Mouse (Mus musculus): ENCODE data around the gene Sfrp5.

Gene Sfrp5

DNA sequence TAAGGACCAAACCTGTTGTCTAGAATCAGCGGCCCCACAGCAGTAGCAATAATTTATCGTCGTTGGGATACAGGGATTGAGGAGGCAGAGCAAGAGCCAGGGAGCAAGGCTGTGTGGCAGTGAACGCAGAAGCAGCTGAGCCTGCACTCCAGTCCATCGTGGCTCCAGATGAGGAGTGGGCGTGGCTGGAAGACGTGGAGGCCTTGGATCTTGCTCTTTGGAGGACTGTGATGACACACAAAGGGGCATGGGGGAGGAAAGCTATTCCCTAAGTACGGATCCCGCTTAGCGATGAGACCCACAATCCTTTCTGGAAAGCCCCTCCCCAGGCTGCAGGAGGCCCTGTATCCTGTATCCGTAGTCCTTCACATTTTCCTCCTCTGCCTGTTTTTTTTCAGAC, 4.0 kb downstream of the Sfrp5 start:
- peak in 1 of 2 experiments; percentile 64 for DNase-seq (ENCODE audit: inconsistent age in 2 of 2, low spot score in 1 of 2)

DNA sequence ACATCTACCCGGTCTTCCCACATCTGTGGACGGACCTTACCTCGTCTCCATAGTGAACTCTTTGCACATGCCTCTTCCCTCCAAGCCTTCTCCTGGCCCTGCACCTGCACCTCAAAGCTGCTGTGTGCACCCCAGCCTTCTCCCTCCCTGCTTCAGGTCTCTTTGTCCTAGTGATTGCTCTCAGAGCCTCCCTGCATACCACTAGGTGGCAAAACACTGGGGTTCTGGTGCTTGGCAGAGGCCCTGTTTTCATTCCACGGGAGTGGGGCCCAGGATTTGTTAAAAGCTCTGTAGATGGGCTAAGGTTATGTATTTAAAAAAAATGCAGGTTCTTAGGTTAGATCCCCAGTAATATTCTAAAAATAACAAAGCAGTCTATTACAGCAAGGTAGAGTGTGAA, 5.0 kb downstream of the Sfrp5 start:
- DNase-seq (ENCODE audit: inconsistent age in 2 of 2, low spot score in 1 of 2) = no peak

DNA sequence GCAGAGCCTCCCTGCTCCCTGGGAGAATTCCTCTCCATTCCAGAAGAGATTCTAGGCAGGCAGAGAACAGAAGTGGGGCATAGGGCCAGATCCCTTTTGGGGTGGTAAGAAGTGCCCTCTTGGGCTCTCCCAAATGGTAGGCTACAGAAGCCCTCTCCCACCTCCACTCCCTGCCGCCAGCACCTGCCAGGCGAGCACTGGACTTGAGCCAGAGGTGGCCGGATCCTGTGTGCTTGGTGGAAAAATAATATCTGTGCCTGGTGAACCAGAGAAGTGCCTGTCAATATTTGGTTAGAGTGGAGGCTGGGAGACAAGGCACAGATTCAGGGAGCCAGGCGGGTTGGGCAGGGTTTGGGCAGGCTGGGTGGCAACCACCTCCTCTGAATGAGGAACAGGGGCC, 5.7 kb downstream of the Sfrp5 start:
- no peak for DNase-seq (ENCODE audit: inconsistent age in 2 of 2, low spot score in 1 of 2)

DNA sequence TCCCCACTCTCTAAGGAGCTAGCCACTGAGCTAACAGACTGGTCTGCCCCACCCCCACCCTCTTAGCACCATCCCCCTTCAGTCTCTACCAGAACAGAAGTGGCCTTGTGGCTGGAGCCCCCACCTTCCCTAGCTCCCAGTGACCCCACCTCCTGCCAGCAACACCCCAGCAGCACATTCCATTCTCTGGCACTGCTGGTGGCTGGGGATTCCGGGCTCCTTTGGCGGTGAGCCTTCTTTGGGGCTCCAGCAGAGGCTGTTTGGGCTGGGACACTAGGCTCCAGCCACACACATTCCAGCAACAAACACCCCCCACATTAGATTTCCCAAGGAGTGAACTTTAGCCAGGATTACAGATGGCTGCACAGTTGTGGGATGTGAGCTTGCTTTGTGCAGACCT, 8.7 kb downstream of the Sfrp5 start:
- no peak for DNase-seq (ENCODE audit: inconsistent age in 2 of 2, low spot score in 1 of 2)

DNA sequence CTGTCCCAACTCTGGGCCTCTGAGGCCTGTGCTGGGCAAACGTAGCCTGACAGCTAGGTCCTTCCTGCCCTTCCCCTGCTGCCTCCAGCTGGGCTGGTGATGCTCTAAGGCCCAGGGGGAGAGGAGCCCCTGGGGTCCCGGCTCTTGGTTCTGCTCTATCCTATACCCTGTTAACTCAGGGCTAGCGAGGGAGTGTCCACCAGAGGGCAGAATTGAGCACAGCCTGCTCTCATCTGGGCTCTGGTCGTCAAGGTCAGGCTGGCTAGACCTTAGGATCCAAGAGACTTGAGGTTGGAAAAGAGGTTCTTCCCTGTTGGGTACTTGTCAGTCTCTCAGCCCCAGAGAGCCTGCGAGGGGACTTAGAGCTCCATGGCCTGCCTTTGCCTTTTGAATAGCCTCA, 11.6 kb downstream of the Sfrp5 start:
- peak; percentile 43 to 85 for DNase-seq (ENCODE audit: inconsistent age in 2 of 2, low spot score in 1 of 2)

DNA sequence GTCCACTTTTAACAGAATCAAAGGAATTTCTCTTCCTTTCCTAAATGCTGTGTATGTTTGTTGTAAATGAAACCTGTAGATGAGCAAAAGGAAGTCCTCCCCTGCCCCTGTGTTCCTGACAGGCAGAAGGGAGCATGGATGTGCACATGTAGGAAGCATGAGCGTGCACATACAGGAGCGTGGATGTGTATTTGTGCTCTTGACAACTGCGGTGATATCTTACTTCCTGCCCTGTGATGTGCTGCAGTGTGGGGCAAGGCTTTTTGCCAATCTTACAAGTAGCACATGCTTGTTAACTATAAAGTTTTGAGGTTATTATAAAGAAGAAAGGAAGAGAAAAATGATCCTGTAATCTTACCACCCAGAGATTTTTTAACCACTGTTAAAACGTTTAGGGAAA, 12.3 kb downstream of the Sfrp5 start:
- DNase-seq (ENCODE audit: inconsistent age in 2 of 2, low spot score in 1 of 2) = no peak

DNA sequence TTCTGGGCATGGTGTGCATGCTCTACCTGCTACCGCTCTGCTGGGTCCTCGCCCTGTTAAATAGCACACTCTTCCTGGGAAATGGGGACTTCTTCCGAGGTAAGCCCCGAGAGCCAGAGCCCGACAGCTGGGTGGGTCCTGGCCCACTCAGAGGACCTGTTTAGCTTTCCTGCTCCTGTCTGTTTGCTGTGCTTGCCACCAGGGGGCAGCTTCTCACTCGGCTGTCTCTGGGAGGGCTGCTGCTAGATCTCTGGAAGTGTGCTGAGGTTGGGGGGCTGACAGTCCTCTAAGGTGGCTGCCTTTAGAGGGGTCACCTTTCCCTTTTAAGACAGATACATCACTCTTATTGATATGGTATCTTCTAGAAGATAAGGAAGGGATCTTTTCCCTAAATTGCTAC, 19.4 kb downstream of the Sfrp5 start:
- no peak for DNase-seq (ENCODE audit: inconsistent age in 2 of 2, low spot score in 1 of 2)

DNA sequence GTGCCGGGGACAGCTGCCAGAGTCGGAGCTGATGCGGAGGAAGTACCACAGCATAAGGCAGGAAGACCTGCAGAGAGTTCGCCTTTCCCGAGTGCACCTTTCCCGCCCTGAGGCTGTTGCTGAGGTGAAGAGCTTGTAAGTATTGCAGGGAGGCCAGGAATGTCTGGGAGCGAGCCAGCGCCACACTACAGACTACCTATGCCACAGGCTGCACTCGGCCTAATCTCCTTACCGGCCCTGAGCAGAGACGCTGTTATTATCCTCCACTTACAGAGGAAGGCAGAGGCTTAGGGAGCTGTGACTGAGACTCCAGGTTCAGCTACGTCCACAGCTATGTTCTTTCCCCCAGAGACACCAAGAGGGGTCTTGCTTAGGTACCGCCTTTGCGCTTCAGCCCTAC, 22.7 kb downstream of the Sfrp5 start:
- no peak for DNase-seq (ENCODE audit: inconsistent age in 2 of 2, low spot score in 1 of 2)

DNA sequence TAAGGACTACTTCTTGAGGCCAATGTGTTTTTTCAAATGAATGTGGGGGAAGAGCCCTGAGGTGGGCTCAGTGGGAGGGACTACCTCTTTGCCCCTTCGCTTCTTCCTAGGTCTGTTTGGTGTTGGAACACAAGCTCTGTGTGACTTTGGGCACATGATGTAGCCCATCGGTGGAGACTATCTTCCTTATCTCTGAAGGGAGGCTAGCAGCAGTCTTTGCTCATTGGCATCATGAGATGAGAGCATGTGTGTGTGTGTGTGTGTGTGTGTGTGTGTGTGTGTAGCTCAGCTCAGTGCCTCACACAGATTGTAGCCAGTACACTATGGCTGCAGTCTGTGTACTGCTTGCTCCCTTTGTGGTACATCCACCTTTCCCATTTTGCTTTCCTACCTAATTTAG, 24.6 kb downstream of the Sfrp5 start:
- no peak for DNase-seq (ENCODE audit: inconsistent age in 2 of 2, low spot score in 1 of 2)

DNA sequence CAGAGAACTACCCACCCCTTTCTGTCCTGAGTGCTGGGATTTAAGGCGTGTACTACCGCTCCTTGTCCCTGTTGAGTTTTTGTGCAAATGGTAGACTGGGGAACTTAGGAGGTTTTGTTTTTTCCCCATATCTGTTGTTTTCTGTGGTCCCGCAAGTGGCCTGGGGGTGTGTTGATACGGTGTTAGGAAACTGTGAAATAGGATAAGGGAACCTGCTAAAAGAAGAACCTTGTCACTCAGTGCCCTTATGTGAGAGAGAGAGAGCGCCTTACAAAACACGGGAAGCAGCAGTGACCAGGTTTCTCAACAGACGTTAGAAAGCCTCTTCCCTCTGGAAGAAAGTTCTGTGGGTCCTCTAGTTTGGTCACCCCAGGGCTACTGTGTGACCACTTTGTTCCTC, 25.2 kb downstream of the Sfrp5 start:
- DNase-seq (ENCODE audit: inconsistent age in 2 of 2, low spot score in 1 of 2) = no peak

DNA sequence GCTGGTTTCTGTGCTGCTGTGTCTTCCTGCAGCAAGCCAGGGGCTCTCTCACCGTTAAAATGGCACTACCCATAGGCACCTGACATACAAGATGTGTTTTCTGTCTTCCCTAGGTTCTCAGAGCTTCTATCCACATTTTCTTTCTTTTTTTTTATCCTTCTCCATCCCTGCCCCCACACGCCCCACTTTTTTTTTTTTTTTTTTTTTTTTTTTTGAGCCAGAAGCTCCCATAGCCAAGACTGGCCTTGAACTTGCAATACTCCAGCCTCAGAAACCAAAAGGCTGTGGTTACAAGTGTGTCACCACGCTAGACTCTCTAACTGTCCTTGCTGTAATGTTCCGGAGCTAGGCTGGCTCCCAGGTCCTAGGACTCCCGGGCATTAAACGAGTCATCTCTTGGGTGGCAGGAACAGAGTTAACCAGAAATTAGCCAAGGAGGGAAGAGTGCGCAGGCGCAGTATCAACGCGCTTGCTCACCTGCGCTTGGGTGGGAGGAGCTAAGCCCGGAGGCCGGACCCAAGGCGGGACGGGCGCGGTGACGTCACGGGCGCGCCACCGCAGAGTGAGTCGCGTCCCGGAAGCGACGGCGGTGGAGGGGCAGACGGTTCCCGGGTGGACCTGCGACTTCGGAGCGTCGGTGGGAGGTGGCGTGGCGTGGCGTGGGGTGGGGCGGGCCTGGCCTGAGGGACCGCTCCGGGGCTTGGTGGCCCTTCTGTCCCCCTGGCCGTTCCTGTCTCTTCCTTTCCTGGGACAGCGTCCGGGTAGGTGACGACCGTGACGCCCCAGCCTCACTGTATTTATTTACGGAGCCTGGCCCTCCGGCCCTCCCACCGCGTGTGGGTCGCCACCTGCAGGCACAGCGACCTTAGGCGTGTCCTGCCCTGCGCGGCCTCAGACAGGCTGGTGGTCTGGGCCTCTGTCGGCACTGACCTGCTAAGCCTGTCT, 31.8 kb downstream of the Sfrp5 start:
- peak; percentile 96 to 97 for DNase-seq (ENCODE audit: inconsistent age in 2 of 2, low spot score in 1 of 2)

DNA sequence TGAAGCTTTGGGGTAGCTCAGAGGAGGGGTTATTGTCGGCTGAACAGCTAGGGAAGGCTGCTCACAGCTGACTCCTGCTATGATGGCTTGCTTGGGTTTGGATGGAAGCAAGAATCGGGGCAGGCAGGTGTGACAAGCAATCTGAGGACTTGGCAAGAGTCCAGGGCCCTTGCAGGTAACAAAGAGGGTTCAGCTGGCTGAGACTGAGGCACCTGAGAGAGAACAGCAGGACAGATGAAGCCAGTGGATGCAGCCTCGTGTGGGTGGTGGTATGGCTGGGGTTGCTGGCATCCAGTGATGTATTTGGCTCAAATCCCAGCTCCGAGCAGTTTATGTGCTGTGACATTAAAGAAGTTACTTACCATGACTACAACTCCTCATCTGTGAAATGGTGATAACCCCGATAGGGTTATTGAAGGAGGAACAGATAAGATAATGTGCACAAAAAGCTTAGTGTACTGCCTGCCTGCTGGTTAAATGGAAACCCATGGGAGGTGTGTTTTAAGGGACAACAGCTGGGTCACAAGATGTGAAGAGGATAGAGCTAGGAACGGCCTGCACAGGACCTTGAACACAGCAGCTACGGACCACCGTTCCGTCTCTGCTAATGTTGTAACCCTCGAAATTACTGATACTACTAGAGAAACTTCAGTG, 32.6 kb downstream of the Sfrp5 start:
- DNase-seq (ENCODE audit: inconsistent age in 2 of 2, low spot score in 1 of 2) = peak; percentile 48 to 69

DNA sequence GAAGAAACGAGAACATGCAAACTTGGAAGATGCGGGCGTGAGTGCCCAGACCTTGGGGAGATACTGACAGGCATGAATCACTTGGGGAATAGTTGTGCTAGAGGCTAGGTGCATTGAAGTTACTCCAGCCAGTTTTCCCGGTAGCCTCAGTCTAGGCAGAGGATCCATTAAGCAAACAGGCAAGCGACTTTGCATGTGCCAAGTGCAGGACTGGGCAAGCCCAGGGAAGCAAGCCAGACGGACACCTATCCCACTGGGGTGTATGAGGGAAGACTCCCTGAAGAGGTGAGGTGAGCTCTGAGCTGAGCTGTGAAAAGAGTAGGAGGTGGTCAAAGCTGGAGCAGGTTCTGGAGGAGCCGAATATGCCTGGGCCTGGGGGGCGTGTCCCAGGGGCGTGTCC, 34.6 kb downstream of the Sfrp5 start:
- DNase-seq (ENCODE audit: inconsistent age in 2 of 2, low spot score in 1 of 2) = peak; percentile 34 to 62

DNA sequence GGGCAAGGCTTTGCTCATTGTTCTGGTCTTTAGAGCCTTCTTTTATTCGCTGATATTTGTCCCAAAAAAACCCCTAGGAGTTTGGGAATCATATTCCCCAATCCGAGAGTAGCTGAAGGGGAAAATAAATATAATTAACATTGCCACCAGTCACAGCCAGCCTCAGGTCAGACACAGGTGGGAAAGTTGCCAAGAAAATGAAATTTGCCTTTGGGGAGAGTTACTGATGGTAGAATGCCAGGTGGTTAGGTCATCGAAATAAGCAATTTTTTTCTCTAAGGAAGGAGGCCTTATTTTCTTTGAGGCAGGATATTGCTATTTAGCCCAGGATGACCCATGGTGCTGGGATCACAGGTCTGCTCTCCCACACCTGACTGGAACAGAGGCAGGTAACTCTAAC, 35.3 kb downstream of the Sfrp5 start:
- peak in 1 of 2 experiments; percentile 68 for DNase-seq (ENCODE audit: inconsistent age in 2 of 2, low spot score in 1 of 2)

DNA sequence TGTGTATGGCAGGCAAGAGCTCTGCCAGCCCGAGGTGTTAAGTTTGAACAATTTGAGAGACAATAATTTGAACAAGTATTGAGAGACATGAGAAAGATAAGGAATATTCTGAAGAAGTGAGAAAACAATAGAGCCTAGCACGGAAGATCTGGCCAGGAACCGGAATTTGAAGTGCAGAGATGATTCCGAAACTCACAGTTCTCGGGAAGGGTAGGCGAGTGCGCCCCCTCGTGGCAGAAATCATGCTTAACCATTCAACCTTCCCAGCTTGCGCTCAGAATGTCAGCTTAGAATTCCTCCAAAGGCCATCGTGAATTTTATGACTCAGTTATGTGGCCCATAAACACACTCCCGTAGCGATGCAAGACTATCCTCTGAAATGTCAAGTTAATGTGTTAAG, 35.9 kb downstream of the Sfrp5 start:
- DNase-seq (ENCODE audit: inconsistent age in 2 of 2, low spot score in 1 of 2) = peak; percentile 91 to 98

DNA sequence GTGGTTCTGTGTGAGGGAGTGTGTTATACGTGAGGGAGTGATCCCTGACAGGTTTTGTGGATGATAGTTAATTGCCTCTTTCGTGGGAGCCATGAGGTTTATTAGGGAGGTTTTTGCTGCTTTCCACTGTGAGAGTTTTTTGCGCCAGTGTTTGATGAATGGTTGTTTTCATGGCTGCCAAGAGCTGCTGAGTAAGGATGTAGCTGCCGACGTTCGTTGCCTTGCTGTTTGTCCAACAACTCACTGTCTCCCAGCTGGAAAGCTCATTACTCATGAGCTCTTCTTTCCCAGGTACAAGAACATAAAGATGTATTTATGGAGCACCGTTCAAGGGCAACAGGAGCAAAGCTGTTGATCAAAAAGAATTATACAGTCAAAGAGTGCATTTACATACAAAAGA, 37.9 kb downstream of the Sfrp5 start:
- DNase-seq (ENCODE audit: inconsistent age in 2 of 2, low spot score in 1 of 2) = peak in 1 of 2 experiments; percentile 50

DNA sequence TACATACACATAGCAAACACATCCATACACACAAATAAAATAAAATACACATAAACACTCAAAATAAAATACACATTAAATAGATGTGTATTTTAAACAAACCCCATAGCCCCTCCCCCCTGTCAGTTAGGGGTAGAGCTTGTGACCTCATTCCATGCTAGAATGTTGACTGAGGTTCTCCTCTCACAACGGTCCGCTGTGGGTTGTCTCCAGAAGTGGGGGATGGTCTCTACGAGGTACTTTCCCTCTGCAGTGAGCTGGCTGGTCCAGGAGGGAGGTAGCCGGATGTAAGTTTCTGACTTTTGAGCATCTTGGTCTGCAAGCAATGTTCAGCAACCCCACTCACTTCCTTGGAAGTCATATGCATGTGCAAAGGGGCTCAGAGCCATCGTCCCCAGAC, 38.3 kb downstream of the Sfrp5 start, which contains the start of gene Zfyve27:
TSS of gene Zfyve27 (plus strand) at position 188 of the 400 bp plus-strand sequence.
- no peak for DNase-seq (ENCODE audit: inconsistent age in 2 of 2, low spot score in 1 of 2)

DNA sequence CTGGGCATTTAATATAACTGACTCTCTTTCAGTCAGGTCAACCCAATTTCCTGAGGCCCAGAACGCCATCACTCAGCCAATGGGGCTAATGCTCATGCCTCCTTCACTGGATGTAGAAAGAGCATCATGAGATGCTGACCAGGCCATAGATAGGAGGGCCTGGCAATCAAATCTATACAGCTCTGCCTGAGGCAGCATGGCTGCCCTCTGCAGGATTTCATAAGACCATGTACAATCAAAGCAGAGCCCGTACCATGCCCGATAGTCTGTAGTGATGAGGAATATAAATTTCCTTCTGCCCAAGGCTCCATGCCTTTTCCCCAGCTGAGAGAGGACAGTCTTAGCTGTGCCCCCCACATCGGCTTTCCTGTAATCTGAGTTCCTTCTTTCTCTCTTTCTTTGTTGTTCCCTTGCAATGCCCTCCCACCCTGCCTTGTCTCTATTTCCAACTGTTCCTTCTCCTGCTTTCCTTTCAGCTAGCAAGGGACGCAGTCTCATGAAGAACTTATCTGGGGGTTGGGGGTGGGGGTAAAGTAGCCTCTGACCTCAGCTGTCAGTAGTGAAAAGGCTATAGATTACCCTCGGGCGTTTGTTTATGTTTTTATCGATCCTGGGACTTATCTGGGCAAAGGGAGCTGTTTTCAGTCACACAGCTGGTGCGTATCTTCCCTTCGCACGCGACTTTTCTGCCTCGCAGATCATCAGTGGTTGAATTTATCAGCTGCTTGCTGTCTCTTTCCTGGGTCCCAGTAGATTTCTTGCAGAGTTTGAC, 43.6 kb downstream of the Sfrp5 start:
- DNase-seq (ENCODE audit: inconsistent age in 2 of 2, low spot score in 1 of 2) = no peak

DNA sequence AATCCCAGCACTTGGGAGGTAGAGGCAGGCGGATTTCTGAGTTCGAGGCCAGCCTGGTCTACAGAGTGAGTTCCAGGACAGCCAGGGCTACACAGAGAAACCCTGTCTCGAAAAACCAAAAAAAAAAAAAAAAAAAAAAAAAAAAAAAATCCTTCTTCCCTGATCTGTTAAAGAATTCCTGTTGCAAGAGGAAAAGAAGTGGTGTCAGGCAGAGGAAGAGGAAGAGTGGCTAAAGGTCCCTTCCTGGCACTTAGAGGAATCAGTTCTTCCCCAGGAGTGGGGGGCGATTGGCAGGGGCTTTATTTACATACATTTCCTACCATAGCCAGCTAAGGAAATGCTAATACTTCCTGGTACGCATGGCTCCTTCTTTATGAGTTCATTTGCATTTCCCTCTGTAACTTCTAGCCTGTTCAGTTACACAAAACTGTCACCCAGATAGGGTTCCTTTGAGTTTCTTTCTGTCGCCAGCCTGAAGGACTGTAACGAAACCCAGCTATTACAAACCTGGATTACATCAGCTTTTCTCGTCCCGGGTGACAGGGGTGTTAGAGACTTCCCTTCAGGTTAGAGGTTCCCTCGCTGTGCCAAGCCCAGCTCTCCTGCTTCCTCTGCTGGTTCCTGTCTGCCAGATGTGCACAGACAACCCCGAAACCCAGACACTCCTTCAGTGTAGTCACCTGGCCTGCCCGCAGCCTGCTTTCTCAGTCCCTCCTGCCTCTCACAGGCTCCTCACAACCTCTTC, 44.4 kb downstream of the Sfrp5 start:
- no peak for DNase-seq (ENCODE audit: inconsistent age in 2 of 2, low spot score in 1 of 2)

DNA sequence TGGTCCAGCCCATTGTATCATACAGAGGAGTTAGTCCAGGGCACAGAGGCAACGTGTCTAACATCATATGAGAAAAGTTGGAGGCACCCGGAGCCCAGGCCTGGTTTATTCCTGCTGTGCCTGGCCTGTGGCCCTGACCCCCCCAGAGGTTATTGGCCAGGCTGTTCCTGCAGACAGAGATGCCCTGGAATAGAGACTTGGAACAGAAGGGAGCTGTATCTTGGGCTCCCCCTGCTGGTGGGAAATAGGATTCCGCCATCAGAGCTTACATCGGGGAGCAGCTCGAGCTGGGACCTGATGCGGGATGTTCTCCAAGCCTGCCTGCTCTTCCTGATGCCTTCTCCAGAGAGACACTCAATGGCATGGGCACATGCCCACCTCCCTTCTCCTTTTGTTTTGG, 50.1 kb downstream of the Sfrp5 start:
- peak; percentile 91 to 96 for DNase-seq (ENCODE audit: inconsistent age in 2 of 2, low spot score in 1 of 2)

DNA sequence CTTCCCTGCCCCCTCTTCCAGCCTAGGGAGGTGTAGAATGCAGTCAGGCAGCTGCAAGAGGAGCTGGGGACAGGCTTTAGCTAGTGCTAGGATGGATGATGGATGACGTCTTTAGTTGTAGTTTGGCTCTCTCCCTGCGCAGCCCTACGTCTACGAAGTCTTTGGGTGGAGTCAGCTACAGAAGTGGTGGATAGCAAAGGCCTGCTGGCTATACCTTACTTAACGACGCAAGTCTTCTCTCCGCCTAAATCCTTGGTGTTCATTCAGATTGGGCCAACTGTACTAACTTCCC, 53.5 kb downstream of the Sfrp5 start:
- no peak for DNase-seq (ENCODE audit: inconsistent age in 2 of 2, low spot score in 1 of 2)

Measured in adrenal gland, adult (tissue).